Mouse (Mus musculus) ovary, postnatal 10 days (tissue): ENCODE measurements at regions not wholly inside any gene's neighbourhood (a gene's known extent, or its start where the extent isn't known, plus 50 kb on each side); places are given as distances from the start of the nearest gene placed in this dataset.

ENCODE experiments used
- DNase-seq: peaks from one replicate; pipeline ENCODE4 v3.0.0; 2022; ENCODE audit warnings: low spot score

GRCm38 (mm10) chr10:14231464-14231863, 265.6 kb downstream of the Hivep2 start:
- no peak for DNase-seq

GRCm38 (mm10) chr10:14217284-14217683, 251.4 kb downstream of the Hivep2 start:
- DNase-seq, result no peak

GRCm38 (mm10) chr10:14216191-14216992, 250.5 kb downstream of the Hivep2 start:
- no peak for DNase-seq

- DNase-seq, result no peak
These were observed 249.6 kb downstream of the Hivep2 start for GRCm38 (mm10) chr10:14215512-14215911.

- DNase-seq, result no peak
These were observed 247.7 kb downstream of the Hivep2 start for GRCm38 (mm10) chr10:14213536-14213935.

GRCm38 (mm10) chr10:14211926-14212325, 246.1 kb downstream of the Hivep2 start:
- no peak for DNase-seq

- no peak for DNase-seq
These were observed 245.6 kb downstream of the Hivep2 start for GRCm38 (mm10) chr10:14211481-14211880.

- DNase-seq, result no peak
These were observed 244.6 kb downstream of the Hivep2 start for GRCm38 (mm10) chr10:14210445-14210844.

- no peak for DNase-seq
These were observed 244.2 kb downstream of the Hivep2 start for GRCm38 (mm10) chr10:14210045-14210444.

GRCm38 (mm10) chr10:14208206-14208605, 242.3 kb downstream of the Hivep2 start:
- no peak for DNase-seq

- DNase-seq, result no peak
These were observed 241.7 kb downstream of the Hivep2 start for GRCm38 (mm10) chr10:14207616-14208015.

GRCm38 (mm10) chr10:14207051-14207570, 241.2 kb downstream of the Hivep2 start:
- no peak for DNase-seq
